Mouse (Mus musculus) bone marrow macrophage, adult 2 months (primary cell): ENCODE results near the gene Gcgr. TPM values are rescaled to one million over a fixed set of nuclear protein-coding genes. Genes with fewer than 3 reads are reported as not detected.

Source experiments
- H3K27ac ChIP-seq: 2 replicates; pipeline ENCODE4 v1.5.1; 2012; ENCODE audit warnings: low read depth, low read length; ENCODE audit not compliant: insufficient read depth
- H3K4me1 ChIP-seq: 2 replicates; pipeline ENCODE4 v1.6.1; 2012; ENCODE audit warnings: low read length; ENCODE audit not compliant: control insufficient read depth, insufficient read depth
- H3K4me3 ChIP-seq: 2 replicates; pipeline ENCODE4 v1.5.1; 2012; ENCODE audit warnings: mild to moderate bottlenecking, low read length, moderate library complexity; ENCODE audit not compliant: insufficient read depth
- CTCF ChIP-seq: IDR thresholded peaks from 2 replicates; pipeline ENCODE4 v1.5.1; 2012; ENCODE audit warnings: low read depth, mild to moderate bottlenecking, low read length, moderate library complexity
- POLR2A ChIP-seq: IDR thresholded peaks from 2 replicates; pipeline ENCODE4 v1.6.1; 2012; ENCODE audit warnings: mild to moderate bottlenecking, low read depth, low read length, borderline replicate concordance
- polyA plus RNA-seq: library from polyadenylated mRNA; stranded (reverse); fragments of >200 nt; gene quantifications from 2 replicates; pipeline ENCODE4 v1.2.4, GENCODE M21; 2012; ENCODE audit not compliant: missing spikeins, insufficient read depth, insufficient read length

Gcgr gene
- polyA plus RNA-seq, 1 experiment = not detected

- peak overlapping the region; percentile 74 for H3K27ac ChIP-seq
- H3K4me1 ChIP-seq = peaks cover 31% of the 10 kb centered on the region
- no peak for TF ChIP-seq CTCF
- TF ChIP-seq POLR2A = no peak
- peak overlapping the region; percentile 89 for H3K4me3 ChIP-seq
These were observed 38.2 kb upstream of the Gcgr start for GRCm38 (mm10) chr11:120492024-120492877.

GRCm38 (mm10) chr11:120492878-120493203, 37.7 kb upstream of the Gcgr start:
- Histone ChIP-seq H3K27ac (peak overlapping the region; percentile 74), H3K4me1 (peaks cover 36% of the 10 kb centered on the region), H3K4me3 (peak overlapping the region; percentile 89)
- TF ChIP-seq CTCF (no peak), POLR2A (no peak)

- TF ChIP-seq POLR2A = no peak
- no peak for TF ChIP-seq CTCF
- Histone ChIP-seq H3K4me3 (peak overlapping the region; percentile 89), H3K4me1 (peaks cover 36% of the 10 kb centered on the region), H3K27ac (peak overlapping the region; percentile 74)
These were observed 37.1 kb upstream of the Gcgr start for GRCm38 (mm10) chr11:120493351-120493750.

- Histone ChIP-seq H3K27ac (no peak overlapping the region), H3K4me3 (no peak overlapping the region), H3K4me1 (peaks cover 36% of the 10 kb centered on the region)
- TF ChIP-seq CTCF (no peak), POLR2A (no peak)
These were observed 36.6 kb upstream of the Gcgr start for GRCm38 (mm10) chr11:120493911-120494310.

- H3K4me1 ChIP-seq = peaks cover 23% of the 10 kb centered on the region
- H3K27ac ChIP-seq = no peak overlapping the region
- TF ChIP-seq CTCF = no peak
- no peak for TF ChIP-seq POLR2A
- H3K4me3 ChIP-seq = no peak overlapping the region
These were observed 33.1 kb upstream of the Gcgr start for GRCm38 (mm10) chr11:120497436-120497835.

- Histone ChIP-seq H3K27ac (no peak overlapping the region), H3K4me3 (no peak overlapping the region), H3K4me1 (peaks cover 20% of the 10 kb centered on the region)
- TF ChIP-seq CTCF = no peak
These were observed 32.3 kb upstream of the Gcgr start for GRCm38 (mm10) chr11:120498226-120498625.

- H3K4me3 ChIP-seq = no peak overlapping the region
- H3K27ac ChIP-seq = no peak overlapping the region
- TF ChIP-seq CTCF (no peak), POLR2A (no peak)
- peaks cover 13% of the 10 kb centered on the region for H3K4me1 ChIP-seq
These were observed 31.6 kb upstream of the Gcgr start for GRCm38 (mm10) chr11:120498891-120499290.

GRCm38 (mm10) chr11:120499894-120500293, 30.6 kb upstream of the Gcgr start:
- Histone ChIP-seq H3K4me3 (no peak overlapping the region), H3K27ac (no peak overlapping the region), H3K4me1 (peaks cover 7% of the 10 kb centered on the region; the same call in 1 of the 2 replicates)
- TF ChIP-seq POLR2A (no peak), CTCF (no peak)

GRCm38 (mm10) chr11:120500357-120500756, 30.1 kb upstream of the Gcgr start:
- Histone ChIP-seq H3K27ac (no peak overlapping the region), H3K4me3 (no peak overlapping the region), H3K4me1 (peaks cover 7% of the 10 kb centered on the region; the same call in 1 of the 2 replicates)
- TF ChIP-seq POLR2A (no peak), CTCF (no peak)

GRCm38 (mm10) chr11:120501018-120501417, 29.5 kb upstream of the Gcgr start:
- Histone ChIP-seq H3K27ac (no peak overlapping the region), H3K4me3 (no peak overlapping the region), H3K4me1 (peaks cover 7% of the 10 kb centered on the region; the same call in 1 of the 2 replicates)
- TF ChIP-seq CTCF (no peak), POLR2A (no peak)
